Mouse (Mus musculus): ENCODE results near the gene Prss50. TPM values are rescaled to one million over a fixed set of nuclear protein-coding genes. Genes with fewer than 3 reads are reported as not detected.
"Not testable (repeated sequence)": the region's sequence is repeated elsewhere in the genome, so short reads cannot be mapped to it uniquely, and the experiment has no call there.

Prss50 gene
- 13.9 and 14.5 TPM in 2 replicates for polyA plus RNA-seq (2015; fragmentation: Nextera tagmentation; extraction: Ambion mirVana)

DNA sequence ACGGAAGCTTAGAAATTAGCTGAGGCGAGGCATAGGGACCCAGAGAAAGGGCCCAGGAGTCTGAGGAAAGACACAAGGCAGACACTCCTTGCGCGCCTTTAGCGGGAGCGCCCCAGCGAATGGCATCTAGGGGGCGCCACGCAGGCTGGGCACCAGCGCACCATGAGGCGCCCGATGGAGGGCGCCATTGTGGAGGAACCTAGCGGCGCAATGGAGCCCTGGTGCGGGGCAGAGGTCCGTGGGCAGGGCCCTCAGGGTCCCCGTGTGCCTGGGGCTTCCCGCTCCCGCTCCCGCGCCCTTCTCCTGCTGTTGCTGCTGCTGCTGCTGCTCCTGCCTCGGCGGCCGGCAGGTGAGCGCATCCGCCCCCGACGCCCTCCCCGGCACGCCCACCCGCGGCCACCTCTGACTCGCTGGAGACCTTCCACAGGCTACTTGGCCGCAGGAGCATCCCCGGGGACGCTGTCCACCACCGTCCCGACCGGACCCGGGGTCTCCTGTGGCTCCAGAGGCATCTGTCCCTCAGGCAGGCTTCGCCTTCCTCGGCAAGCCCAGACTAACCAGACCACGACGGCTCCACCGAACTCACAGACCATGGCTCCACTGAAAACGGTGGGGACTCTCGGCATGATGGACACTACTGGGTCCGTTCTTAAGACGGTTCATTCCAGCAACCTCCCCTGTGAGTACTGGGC, at the start of gene Prss50:
Gene Prss50, plus strand, starts transcription at position 187 of the 692 bp plus-strand sequence.
- H3K27me3 ChIP-seq: peaks cover 15% of the 10 kb centered on the region; the same call in 1 of the 2 replicates
- H3K27ac ChIP-seq (replicated peaks): peak within 1 kb of the TSS; percentile 80
- no peaks in the 10 kb centered on the region for H3K36me3 ChIP-seq (replicated peaks)
- no peaks in the 10 kb centered on the region for H3K9me3 ChIP-seq (replicated peaks)
- H3K9ac ChIP-seq: peak within 1 kb of the TSS; percentile 18; the same call in 1 of the 2 replicates
- H3K4me1 ChIP-seq (replicated peaks): peaks cover 28% of the 10 kb centered on the region
- H3K4me3 ChIP-seq (replicated peaks): peak within 1 kb of the TSS; percentile 58
- ATAC-seq (ENCODE audit: insufficient read depth): no peak
- peak within 1 kb of the TSS; percentile 79 for H3K4me2 ChIP-seq
- WGBS (ENCODE audit: insufficient replicate concordance): 10% methylated on average over 50 of the region's 50 CpGs

GRCm38 (mm10) chr9:110810051-110810450, 47.7 kb upstream of the Prss50 start:
- no peak overlapping the region for H3K9ac ChIP-seq
- H3K4me2 ChIP-seq: no peak overlapping the region
- no peaks in the 10 kb centered on the region for H3K27me3 ChIP-seq
- ATAC-seq (ENCODE audit: insufficient read depth): no peak
- no peak overlapping the region for H3K27ac ChIP-seq (replicated peaks)
- H3K4me1 ChIP-seq (replicated peaks): no peaks in the 10 kb centered on the region
- no peaks in the 10 kb centered on the region for H3K9me3 ChIP-seq (replicated peaks)
- H3K4me3 ChIP-seq (replicated peaks): no peak overlapping the region
- no peaks in the 10 kb centered on the region for H3K36me3 ChIP-seq (replicated peaks)
- WGBS (ENCODE audit: insufficient replicate concordance): 61% methylated on average over 4 of the region's 4 CpGs

DNA sequence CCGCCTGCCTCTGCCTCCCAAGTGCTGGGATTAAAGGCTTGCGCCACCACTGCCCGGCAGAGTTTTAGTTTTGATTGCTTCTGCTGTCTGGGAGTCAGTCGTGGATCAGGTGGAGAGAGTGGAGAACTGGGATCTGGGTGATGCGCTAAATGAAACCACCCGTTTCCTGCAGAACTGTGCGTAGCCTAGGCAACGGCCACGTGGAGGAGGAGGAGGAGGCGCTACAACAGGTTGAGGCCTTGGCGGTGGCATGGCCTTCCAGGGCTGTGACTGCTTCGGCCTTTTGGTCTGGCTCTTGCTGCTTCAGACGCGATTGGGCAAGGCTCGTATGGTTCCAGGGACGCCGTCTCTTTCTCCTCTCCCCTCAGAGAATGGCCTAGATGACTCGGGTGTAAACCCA, 44.0 kb upstream of the Prss50 start, which contains the start of gene Prss44:
Gene Prss44, plus strand, starts transcription at position 206 of the 400 bp plus-strand sequence.
- WGBS (ENCODE audit: insufficient replicate concordance): 50% methylated on average over 18 of the region's 18 CpGs
- ATAC-seq (ENCODE audit: insufficient read depth): no peak
- no peak within 1 kb of the TSS for H3K4me3 ChIP-seq (replicated peaks)

DNA sequence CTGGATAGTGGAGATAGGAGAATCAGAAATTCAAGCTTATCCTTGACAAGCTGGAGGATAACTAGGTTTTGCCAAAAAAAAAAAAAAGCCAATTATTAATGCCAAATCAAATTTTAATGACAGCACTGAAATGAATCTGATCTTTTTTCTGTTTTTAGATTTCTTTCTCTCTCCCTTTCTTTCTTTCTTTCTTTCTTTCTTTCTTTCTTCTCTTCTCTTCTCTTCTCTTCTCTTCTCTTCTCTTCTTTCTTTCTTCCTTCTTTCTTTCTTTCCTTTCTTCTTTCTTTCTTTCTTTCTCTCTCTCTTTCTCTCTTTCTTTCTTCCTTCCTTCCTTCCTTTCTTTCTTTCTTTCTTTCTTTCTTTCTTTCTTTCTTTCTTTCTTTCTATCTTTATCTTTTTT, 37.2 kb upstream of the Prss50 start:
- H3K36me3 ChIP-seq (replicated peaks); H3K9ac ChIP-seq; H3K9me3 ChIP-seq (replicated peaks); H3K4me3 ChIP-seq (replicated peaks); H3K4me2 ChIP-seq; ATAC-seq (ENCODE audit: insufficient read depth); H3K27me3 ChIP-seq; H3K4me1 ChIP-seq (replicated peaks); H3K27ac ChIP-seq (replicated peaks): not testable (repeated sequence)

More for the DNA sequence above, 44.0 kb upstream of the Prss50 start, which contains the start of gene Prss44:
- Histone ChIP-seq H3K36me3 (replicated peaks) (no peaks in the 10 kb centered on the region), H3K9ac (no peak within 1 kb of the TSS), H3K9me3 (replicated peaks) (no peaks in the 10 kb centered on the region), H3K4me1 (replicated peaks) (no peaks in the 10 kb centered on the region), H3K27ac (replicated peaks) (no peak within 1 kb of the TSS), H3K27me3 (no peaks in the 10 kb centered on the region), H3K4me2 (no peak within 1 kb of the TSS)

DNA sequence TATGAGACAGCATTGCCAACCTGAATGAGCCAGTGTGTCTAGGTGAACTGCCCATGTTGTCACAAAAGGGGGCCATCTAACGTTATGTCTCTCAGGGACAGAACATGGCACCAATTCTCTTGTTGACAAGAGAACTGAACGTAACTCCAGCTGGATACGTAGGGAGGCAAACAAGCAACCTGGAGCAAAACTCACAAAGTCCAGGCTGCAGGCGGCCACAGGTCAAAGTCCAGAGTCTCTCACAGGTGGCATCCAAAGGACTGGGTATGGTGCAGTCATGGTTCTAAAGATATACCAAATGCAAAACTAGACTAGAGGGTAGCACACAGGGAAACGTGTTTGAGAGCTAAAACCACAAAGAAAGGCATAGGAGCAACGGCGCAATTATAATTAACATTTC, 36.3 kb upstream of the Prss50 start:
- H3K4me1 ChIP-seq (replicated peaks): no peaks in the 10 kb centered on the region
- 0 out of 2 replicates have a peak, but pooled peaks cover 4% of the 10 kb centered on the region for H3K27me3 ChIP-seq
- no peak overlapping the region for H3K4me2 ChIP-seq
- H3K27ac ChIP-seq (replicated peaks): no peak overlapping the region
- H3K36me3 ChIP-seq (replicated peaks): no peaks in the 10 kb centered on the region
- no peak overlapping the region for H3K4me3 ChIP-seq (replicated peaks)
- no peak for ATAC-seq (ENCODE audit: insufficient read depth)
- H3K9me3 ChIP-seq (replicated peaks): no peaks in the 10 kb centered on the region
- 60% methylated on average over 7 of the region's 7 CpGs for WGBS (ENCODE audit: insufficient replicate concordance)
- no peak overlapping the region for H3K9ac ChIP-seq

DNA sequence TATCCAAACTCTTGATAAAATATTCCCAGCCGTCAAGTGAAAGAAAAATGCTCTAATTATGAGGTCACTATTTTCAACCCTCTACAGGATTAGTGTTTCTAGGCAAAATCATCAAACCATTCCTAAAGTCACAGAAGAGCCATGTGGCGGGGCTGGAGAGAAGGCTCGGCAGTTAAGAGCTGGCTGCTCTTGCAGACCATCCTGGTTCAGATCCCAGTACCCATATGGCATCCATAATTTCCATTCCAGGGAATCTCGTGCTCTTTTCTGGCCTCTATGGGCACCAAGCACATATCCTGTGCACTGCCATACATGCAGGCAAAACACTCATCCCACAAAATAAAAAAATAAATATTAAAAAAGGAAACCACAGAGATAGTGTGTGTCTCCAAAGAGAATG, 32.3 kb upstream of the Prss50 start:
- Histone ChIP-seq H3K4me2 (no peak overlapping the region), H3K9ac (no peak overlapping the region), H3K27ac (replicated peaks) (no peak overlapping the region), H3K4me3 (replicated peaks) (no peak overlapping the region), H3K27me3 (peaks cover 7% of the 10 kb centered on the region; the same call in 1 of the 2 replicates), H3K4me1 (replicated peaks) (no peaks in the 10 kb centered on the region), H3K36me3 (replicated peaks) (no peaks in the 10 kb centered on the region), H3K9me3 (replicated peaks) (no peaks in the 10 kb centered on the region)
- WGBS (ENCODE audit: insufficient replicate concordance): 53% methylated on average over 4 of the region's 4 CpGs
- no peak for ATAC-seq (ENCODE audit: insufficient read depth)

- ATAC-seq (ENCODE audit: insufficient read depth): no peak
- no peak overlapping the region for H3K4me3 ChIP-seq (replicated peaks)
- 26% methylated on average over 7 of the region's 7 CpGs for WGBS (ENCODE audit: insufficient replicate concordance)
Observed at GRCm38 (mm10) chr9:110825832-110826231, 31.9 kb upstream of the Prss50 start.

GRCm38 (mm10) chr9:110826390-110826789, 31.4 kb upstream of the Prss50 start, which contains the start of gene Prss43:
Gene Prss43 (plus strand): TSS chr9:110826690.
- Histone ChIP-seq H3K4me2 (no peak within 1 kb of the TSS), H3K4me1 (replicated peaks) (no peaks in the 10 kb centered on the region), H3K36me3 (replicated peaks) (no peaks in the 10 kb centered on the region), H3K27ac (replicated peaks) (no peak within 1 kb of the TSS), H3K4me3 (replicated peaks) (no peak within 1 kb of the TSS), H3K9ac (no peak within 1 kb of the TSS), H3K9me3 (replicated peaks) (no peaks in the 10 kb centered on the region), H3K27me3 (peaks cover 7% of the 10 kb centered on the region; the same call in 1 of the 2 replicates)
- ATAC-seq (ENCODE audit: insufficient read depth): no peak
- WGBS (ENCODE audit: insufficient replicate concordance): 68% methylated on average over 3 of the region's 3 CpGs

More at GRCm38 (mm10) chr9:110825832-110826231, 31.9 kb upstream of the Prss50 start:
- Histone ChIP-seq H3K27ac (replicated peaks) (no peak overlapping the region), H3K4me2 (no peak overlapping the region), H3K9ac (no peak overlapping the region), H3K4me1 (replicated peaks) (no peaks in the 10 kb centered on the region), H3K27me3 (peaks cover 7% of the 10 kb centered on the region; the same call in 1 of the 2 replicates), H3K9me3 (replicated peaks) (no peaks in the 10 kb centered on the region), H3K36me3 (replicated peaks) (no peaks in the 10 kb centered on the region)

DNA sequence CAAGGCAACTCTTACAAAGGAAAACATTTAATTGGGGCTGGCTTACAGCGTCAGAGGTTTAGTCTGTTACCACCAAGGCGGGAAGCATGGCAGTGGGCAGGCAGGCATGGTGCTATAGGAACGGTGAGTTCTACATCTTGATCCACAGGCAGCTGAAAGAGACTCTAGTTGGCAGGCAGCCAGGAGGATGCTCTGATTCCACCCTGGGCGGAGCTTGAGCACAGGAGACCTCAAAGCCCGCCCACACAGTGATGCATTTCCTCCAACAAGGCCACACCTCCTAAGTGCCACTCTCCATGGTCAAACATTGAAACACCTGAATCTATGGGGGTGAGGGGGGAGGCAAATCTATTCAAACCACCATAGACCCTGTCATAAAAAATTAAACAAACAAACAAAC, 24.7 kb upstream of the Prss50 start:
- H3K4me3 ChIP-seq (replicated peaks): no peak overlapping the region
- H3K27me3 ChIP-seq: no peaks in the 10 kb centered on the region
- no peak overlapping the region for H3K27ac ChIP-seq (replicated peaks)
- no peak overlapping the region for H3K9ac ChIP-seq
- 50% methylated on average over 5 of the region's 5 CpGs for WGBS (ENCODE audit: insufficient replicate concordance)
- no peaks in the 10 kb centered on the region for H3K36me3 ChIP-seq (replicated peaks)
- no peak overlapping the region for H3K4me2 ChIP-seq
- ATAC-seq (ENCODE audit: insufficient read depth): no peak
- H3K4me1 ChIP-seq (replicated peaks): no peaks in the 10 kb centered on the region
- no peaks in the 10 kb centered on the region for H3K9me3 ChIP-seq (replicated peaks)

- H3K4me2 ChIP-seq: no peak within 1 kb of the TSS
- H3K4me1 ChIP-seq (replicated peaks): no peaks in the 10 kb centered on the region
- no peak within 1 kb of the TSS for H3K9ac ChIP-seq
- 72% methylated on average over 19 of the region's 19 CpGs for WGBS (ENCODE audit: insufficient replicate concordance)
- no peaks in the 10 kb centered on the region for H3K9me3 ChIP-seq (replicated peaks)
- no peak within 1 kb of the TSS for H3K27ac ChIP-seq (replicated peaks)
- ATAC-seq (ENCODE audit: insufficient read depth): no peak
- H3K36me3 ChIP-seq (replicated peaks): no peaks in the 10 kb centered on the region
- H3K27me3 ChIP-seq: no peaks in the 10 kb centered on the region
- H3K4me3 ChIP-seq (replicated peaks): no peak within 1 kb of the TSS
Observed at GRCm38 (mm10) chr9:110834411-110834810, 23.4 kb upstream of the Prss50 start, which contains the start of gene Prss45. Gene Prss45 (plus strand): TSS chr9:110834588.

DNA sequence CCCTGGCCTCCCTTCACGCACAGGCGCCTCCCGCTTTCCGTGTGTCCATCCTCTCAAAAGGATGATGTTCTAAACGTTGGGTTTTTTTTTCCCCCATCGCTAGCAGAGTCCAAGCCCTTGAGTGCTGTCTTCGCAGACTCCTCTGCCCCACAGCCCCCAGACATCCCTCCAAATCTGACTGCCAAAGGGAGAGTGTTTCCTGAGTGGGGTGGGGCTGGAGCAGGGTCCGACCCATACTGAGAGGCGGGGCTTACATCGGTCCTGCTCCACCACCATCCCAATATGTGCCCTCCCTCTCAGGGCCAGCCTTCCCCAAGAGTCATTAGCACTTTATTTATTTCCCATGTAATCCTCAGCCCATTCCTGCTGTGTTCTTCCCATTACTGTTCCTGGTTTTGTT, 22.8 kb upstream of the Prss50 start:
- WGBS (ENCODE audit: insufficient replicate concordance): 41% methylated on average over 10 of the region's 10 CpGs
- no peaks in the 10 kb centered on the region for H3K4me1 ChIP-seq (replicated peaks)

More for the DNA sequence above, 22.8 kb upstream of the Prss50 start:
- no peak overlapping the region for H3K4me2 ChIP-seq
- no peak overlapping the region for H3K4me3 ChIP-seq (replicated peaks)
- H3K27me3 ChIP-seq: no peaks in the 10 kb centered on the region
- H3K9ac ChIP-seq: no peak overlapping the region
- H3K27ac ChIP-seq (replicated peaks): no peak overlapping the region
- no peaks in the 10 kb centered on the region for H3K9me3 ChIP-seq (replicated peaks)
- no peaks in the 10 kb centered on the region for H3K36me3 ChIP-seq (replicated peaks)
- no peak for ATAC-seq (ENCODE audit: insufficient read depth)
